Mouse (Mus musculus) limb, embryonic 14.5 days (tissue): ENCODE data around the gene Stk33. TPM values are rescaled to one million over a fixed set of nuclear protein-coding genes. Genes with fewer than 3 reads are reported as not detected.

Experiments used
- ATAC-seq: fragments of 200-750 bp; cut with Nextera tagmentation; 2 replicates; pipeline ENCODE4 v1.8.0; 2017; ENCODE audit warnings: low read depth, moderate number of reproducible peaks, moderate TSS enrichment; ENCODE audit not compliant: low FRiP score
- DNase-seq: peaks from one replicate; pipeline ENCODE4 v3.0.0-alpha.2; 2015; ENCODE audit warnings: low spot score
- H3K27ac ChIP-seq: fragments of 300-500 bp; sonication (generic); replicated peaks from 2 replicates; pipeline ENCODE4 v1.5.1; 2014; ENCODE audit warnings: low read depth, mild to moderate bottlenecking, low read length, moderate library complexity, mixed read lengths
- H3K27me3 ChIP-seq: fragments of 300-500 bp; sonication (generic); 2 replicates; pipeline ENCODE4 v1.6.1; 2014; ENCODE audit warnings: low read length, mixed read lengths; ENCODE audit not compliant: control insufficient read depth, insufficient read depth
- H3K36me3 ChIP-seq: fragments of 300-500 bp; sonication (generic); 2 replicates; pipeline ENCODE4 v1.6.1; 2014; ENCODE audit warnings: mild to moderate bottlenecking, low read length, moderate library complexity, mixed read lengths; ENCODE audit not compliant: control insufficient read depth, insufficient read depth
- H3K4me1 ChIP-seq: fragments of 300-500 bp; sonication (generic); 2 replicates; pipeline ENCODE4 v1.6.1; 2014; ENCODE audit warnings: antibody characterized with exemption, low read length, mixed read lengths; ENCODE audit not compliant: control insufficient read depth, insufficient read depth
- H3K4me2 ChIP-seq: fragments of 300-500 bp; sonication (generic); replicated peaks from 2 replicates; pipeline ENCODE4 v1.6.1; 2014; ENCODE audit warnings: low read depth, mild to moderate bottlenecking, low read length, moderate library complexity; ENCODE audit not compliant: severe bottlenecking
- H3K4me3 ChIP-seq: fragments of 300-500 bp; sonication (generic); replicated peaks from 2 replicates; pipeline ENCODE4 v1.5.1; 2014; ENCODE audit warnings: low read length
- H3K9ac ChIP-seq: fragments of 300-500 bp; sonication (generic); 2 replicates; pipeline ENCODE4 v1.6.1; 2014; ENCODE audit warnings: mild to moderate bottlenecking, low read depth, low read length, moderate library complexity; ENCODE audit not compliant: severe bottlenecking
- H3K9me3 ChIP-seq: fragments of 300-500 bp; sonication (generic); 2 replicates; pipeline ENCODE4 v1.6.1; 2016; ENCODE audit warnings: low read length; ENCODE audit not compliant: control insufficient read depth
- POLR2A ChIP-seq: fragments of 200-500 bp; IDR thresholded peaks from 2 replicates; pipeline ENCODE4 v1.8.0; 2012; ENCODE audit warnings: inconsistent platforms, mild to moderate bottlenecking, moderate library complexity, borderline replicate concordance; ENCODE audit not compliant: insufficient read depth, insufficient read length; ENCODE audit errors: extremely low read depth
- WGBS: fragments of 180-500 bp; shearing (Covaris S2); extraction: QIAGEN DNeasy Blood & Tissue Kit; methylation state at CpG from one replicate; pipeline ENCODE4 v1.1.7; 2014; 5-methylcytosine and 5-hydroxymethylcytosine counted together
- polyA plus RNA-seq, 2 experiments: library from polyadenylated mRNA; depleted of rRNA in 1 of 2; stranded (reverse) in 1 of 2; unstranded in 1 of 2; fragments of >200 nt; fragmentation: Nextera tagmentation in 1 of 2; extraction: Ambion mirVana in 1 of 2; gene quantifications; 2 replicates each; pipeline versions ENCODE4 v1.2.1 to v1.2.3; 2012 to 2014

The Stk33 gene
- polyA plus RNA-seq, 2 experiments = 1.7 TPM

GRCm38 (mm10) chr7:109468262-109468701 is 29.4 kb upstream of the Stk33 start:
- H3K9me3 ChIP-seq = no peaks in the 10 kb centered on the region
- H3K27me3 ChIP-seq = no peaks in the 10 kb centered on the region
- 30% methylated on average over 6 of the region's 6 CpGs for WGBS
- H3K9ac ChIP-seq = no peak overlapping the region
- H3K36me3 ChIP-seq = no peaks in the 10 kb centered on the region
- no peak overlapping the region for H3K4me3 ChIP-seq
- TF ChIP-seq POLR2A = no peak
- no peak overlapping the region for H3K4me2 ChIP-seq
- H3K27ac ChIP-seq = no peak overlapping the region
- no peaks in the 10 kb centered on the region for H3K4me1 ChIP-seq
- DNase-seq = no peak
- ATAC-seq = no peak

DNA sequence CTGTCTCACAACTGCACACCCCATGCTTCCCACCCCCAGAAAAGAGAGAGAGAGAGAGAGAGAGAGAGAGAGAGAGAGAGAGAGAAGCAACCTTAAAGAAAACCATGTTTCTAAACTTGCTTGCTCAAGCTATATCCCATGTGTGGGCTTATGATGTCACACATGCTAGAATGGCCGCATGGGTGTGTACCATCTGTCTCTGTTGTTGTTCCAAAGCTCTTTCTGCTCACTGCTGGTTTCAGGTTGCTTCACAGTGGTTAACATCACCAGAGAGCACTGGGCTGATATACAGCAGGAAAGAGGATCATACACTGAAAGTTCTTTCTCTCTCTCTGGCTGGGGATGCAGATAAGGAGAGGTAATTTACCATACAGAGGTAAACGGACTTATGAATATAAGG is 28.7 kb upstream of the Stk33 start:
- WGBS = 32% methylated on average over 2 of the region's 2 CpGs
- no peak for ATAC-seq
- no peak overlapping the region for H3K4me2 ChIP-seq
- no peaks in the 10 kb centered on the region for H3K27me3 ChIP-seq
- TF ChIP-seq POLR2A = no peak
- H3K9me3 ChIP-seq = no peaks in the 10 kb centered on the region
- H3K9ac ChIP-seq = no peak overlapping the region
- H3K36me3 ChIP-seq = no peaks in the 10 kb centered on the region
- no peak for DNase-seq
- H3K4me1 ChIP-seq = no peaks in the 10 kb centered on the region
- no peak overlapping the region for H3K27ac ChIP-seq
- H3K4me3 ChIP-seq = no peak overlapping the region

DNA sequence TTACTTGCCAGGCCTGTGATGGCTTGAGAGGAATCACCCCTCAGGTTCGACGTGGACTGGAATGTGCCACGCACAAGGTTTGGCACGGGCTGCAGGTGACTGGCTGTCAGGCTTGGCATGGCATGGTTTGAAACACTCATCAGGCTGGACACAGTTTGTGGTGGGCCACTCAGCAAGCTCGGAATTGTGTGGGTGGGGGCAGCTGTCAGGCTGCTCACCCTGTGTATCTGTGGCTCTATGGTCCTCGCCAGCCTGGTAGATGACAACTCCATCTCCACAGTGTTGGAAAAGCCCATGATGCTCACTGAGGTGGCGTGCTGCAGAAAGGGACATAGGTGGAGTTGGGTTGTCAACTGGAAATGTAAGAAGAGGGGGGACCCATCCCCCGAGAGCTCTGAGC is 21.8 kb upstream of the Stk33 start:
- no peak for ATAC-seq
- H3K4me2 ChIP-seq = no peak overlapping the region
- no peak overlapping the region for H3K9ac ChIP-seq
- H3K4me1 ChIP-seq = no peaks in the 10 kb centered on the region
- H3K27me3 ChIP-seq = no peaks in the 10 kb centered on the region
- H3K9me3 ChIP-seq = no peaks in the 10 kb centered on the region
- DNase-seq = no peak
- TF ChIP-seq POLR2A = no peak
- WGBS = 93% methylated on average over 8 of the region's 8 CpGs
- no peak overlapping the region for H3K4me3 ChIP-seq
- no peaks in the 10 kb centered on the region for H3K36me3 ChIP-seq
- no peak overlapping the region for H3K27ac ChIP-seq

GRCm38 (mm10) chr7:109456563-109456962 is 17.7 kb upstream of the Stk33 start:
- ATAC-seq (no peak), DNase-seq (no peak)
- Histone ChIP-seq H3K27ac (no peak overlapping the region), H3K27me3 (no peaks in the 10 kb centered on the region), H3K4me2 (no peak overlapping the region), H3K4me1 (no peaks in the 10 kb centered on the region), H3K36me3 (no peaks in the 10 kb centered on the region), H3K9me3 (no peaks in the 10 kb centered on the region), H3K9ac (no peak overlapping the region), H3K4me3 (no peak overlapping the region)
- 26% methylated on average over 6 of the region's 6 CpGs for WGBS
- no peak for TF ChIP-seq POLR2A

GRCm38 (mm10) chr7:109455748-109456147 is 16.9 kb upstream of the Stk33 start:
- H3K36me3 ChIP-seq = no peaks in the 10 kb centered on the region
- H3K4me1 ChIP-seq = no peaks in the 10 kb centered on the region
- no peaks in the 10 kb centered on the region for H3K27me3 ChIP-seq
- no peak overlapping the region for H3K4me3 ChIP-seq
- DNase-seq (no peak), ATAC-seq (no peak)
- no peak for TF ChIP-seq POLR2A
- no peak overlapping the region for H3K27ac ChIP-seq
- no peak overlapping the region for H3K4me2 ChIP-seq
- WGBS = 61% methylated on average over 2 of the region's 2 CpGs
- H3K9ac ChIP-seq = no peak overlapping the region
- H3K9me3 ChIP-seq = no peaks in the 10 kb centered on the region

- Histone ChIP-seq H3K36me3 (no peaks in the 10 kb centered on the region), H3K4me2 (no peak overlapping the region), H3K27me3 (no peaks in the 10 kb centered on the region), H3K4me3 (no peak overlapping the region), H3K9me3 (no peaks in the 10 kb centered on the region), H3K27ac (no peak overlapping the region), H3K4me1 (no peaks in the 10 kb centered on the region), H3K9ac (no peak overlapping the region)
- DNase-seq = no peak
- WGBS = 93% methylated on average over 9 of the region's 9 CpGs
- no peak for ATAC-seq
- TF ChIP-seq POLR2A = no peak
Observed at GRCm38 (mm10) chr7:109454856-109455255, 16.0 kb upstream of the Stk33 start.
